Mouse (Mus musculus): ENCODE results near the gene Folr1.
A peak's percentile ranks its signal among the peaks of the same experiment; 100 is the strongest.

The Folr1 gene

DNA sequence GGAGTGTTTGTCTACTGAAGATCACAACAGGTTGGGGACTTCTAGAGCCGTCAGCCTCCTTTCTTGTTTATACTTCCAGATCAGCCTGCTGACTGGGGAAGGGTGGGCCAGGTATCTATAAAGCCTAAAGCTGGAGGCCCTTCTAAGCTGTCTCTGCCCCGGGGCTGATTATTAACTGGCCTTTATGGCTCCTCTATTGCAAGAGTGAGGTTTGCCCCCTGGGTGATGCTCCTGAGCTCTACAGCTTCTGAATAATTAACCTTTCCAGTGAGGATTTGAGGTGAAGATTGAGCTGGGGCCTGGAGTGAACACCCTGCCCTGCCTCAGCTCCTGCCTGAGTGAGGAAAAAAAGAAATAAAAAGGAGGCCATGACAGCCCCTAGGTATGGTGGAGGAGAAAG, at the start of gene Folr1:
Gene Folr1 (minus strand): TSS at position 160 of the 400 bp plus-strand sequence.
- DNase-seq (ENCODE audit: low read depth, low spot score), result no peak

DNA sequence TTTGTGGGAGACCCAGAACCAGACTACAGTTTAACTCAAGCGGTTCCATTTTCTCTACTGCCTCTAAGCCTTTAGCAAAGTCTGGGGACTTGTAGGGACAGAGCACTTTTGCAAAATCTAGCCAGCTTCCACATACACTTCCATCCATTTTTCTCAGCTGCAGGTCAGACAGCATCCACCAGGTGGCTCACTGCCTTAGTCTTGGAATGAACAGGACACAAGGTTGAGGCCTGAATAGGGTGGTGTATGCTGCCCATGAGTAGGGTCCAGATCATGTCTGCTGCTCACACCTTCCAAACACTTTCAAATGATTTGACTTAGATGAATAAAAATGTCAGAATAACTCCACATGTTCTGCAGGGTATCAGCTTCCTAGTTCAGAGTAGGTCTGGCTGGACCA, 47.5 kb upstream of the Folr1 start:
- DNase-seq (ENCODE audit: low read depth, low spot score), result peak; percentile 56

DNA sequence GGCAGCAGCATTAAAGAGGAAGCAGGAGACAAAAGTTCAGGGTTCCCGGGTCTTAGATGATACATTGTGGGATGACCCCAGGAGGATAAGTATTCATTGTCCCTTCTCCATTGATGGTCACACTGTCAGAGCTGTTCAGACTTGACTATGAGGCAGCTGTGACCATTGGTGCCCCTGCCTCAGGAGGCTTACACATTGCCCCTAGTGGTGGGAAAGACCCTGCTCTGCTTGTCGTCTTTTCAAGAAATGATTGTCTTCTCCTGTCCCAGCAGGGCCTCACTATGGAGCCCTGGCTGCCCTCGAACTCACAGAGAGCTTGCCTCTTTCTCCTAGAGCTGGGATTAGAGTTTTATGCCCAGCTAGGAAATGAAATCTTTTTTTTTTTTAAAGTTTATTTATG, 41.4 kb upstream of the Folr1 start:
- DNase-seq (ENCODE audit: low read depth, low spot score), result no peak

DNA sequence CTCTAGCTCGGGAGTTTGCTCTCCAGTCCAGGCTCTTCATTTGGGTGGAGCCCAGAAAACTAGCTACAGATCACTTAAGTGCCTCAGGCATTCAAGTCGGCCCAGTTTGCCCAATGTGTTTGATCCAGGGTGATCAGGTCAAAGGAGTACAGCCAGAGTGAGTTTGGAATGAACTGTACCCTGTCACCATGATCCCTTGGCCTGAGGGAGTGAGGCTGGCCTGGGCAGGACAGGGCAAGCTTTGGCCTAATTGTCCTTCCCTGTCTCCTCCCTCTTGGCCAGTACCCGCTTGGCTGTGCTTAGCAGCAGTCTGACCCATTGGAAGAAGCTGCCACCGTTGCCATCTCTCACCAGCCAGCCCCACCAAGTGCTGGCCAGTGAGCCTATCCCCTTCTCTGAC, 39.5 kb upstream of the Folr1 start:
- DNase-seq (ENCODE audit: low read depth, low spot score), result no peak

DNA sequence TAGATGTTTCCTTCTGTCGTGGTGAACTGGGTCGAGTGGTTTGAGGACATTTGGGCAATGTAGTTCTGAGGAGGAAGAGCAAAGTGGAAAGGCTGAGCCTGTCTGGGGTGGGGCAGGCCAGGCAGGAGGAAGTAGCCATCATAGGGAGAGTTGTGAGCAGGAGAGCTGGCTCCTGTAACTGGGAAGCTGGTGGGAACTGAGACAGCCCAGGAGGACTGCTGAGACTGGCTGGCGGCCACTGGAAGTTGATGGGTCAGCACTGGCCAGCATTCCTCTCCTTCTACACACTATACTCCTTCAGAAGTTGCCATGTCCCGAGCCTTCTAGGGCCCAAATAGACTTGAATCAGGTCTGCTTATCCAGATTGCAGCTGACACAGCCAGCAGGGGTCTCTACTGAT, 37.8 kb upstream of the Folr1 start:
- no peak for DNase-seq (ENCODE audit: low read depth, low spot score)

DNA sequence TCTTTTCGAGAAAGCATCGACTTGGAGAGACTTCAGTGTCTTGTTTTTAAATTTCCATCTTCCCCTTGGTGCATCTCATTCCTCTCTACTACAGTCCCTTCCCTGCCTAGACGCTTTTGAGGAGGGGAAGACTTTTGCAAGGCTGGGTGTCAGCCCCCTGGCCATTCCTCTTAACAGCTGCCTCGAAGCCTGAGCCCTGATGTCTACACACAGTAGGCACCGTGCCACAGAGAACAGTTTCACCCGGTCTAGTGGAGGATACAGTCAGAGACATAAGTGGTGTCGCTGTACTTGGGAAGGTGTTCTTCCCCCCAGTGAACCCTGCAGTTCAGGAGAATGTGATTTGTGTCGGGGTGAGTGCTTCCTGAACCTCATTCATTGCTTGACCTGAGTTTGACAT, 36.1 kb upstream of the Folr1 start:
- DNase-seq (ENCODE audit: low read depth, low spot score), result no peak

DNA sequence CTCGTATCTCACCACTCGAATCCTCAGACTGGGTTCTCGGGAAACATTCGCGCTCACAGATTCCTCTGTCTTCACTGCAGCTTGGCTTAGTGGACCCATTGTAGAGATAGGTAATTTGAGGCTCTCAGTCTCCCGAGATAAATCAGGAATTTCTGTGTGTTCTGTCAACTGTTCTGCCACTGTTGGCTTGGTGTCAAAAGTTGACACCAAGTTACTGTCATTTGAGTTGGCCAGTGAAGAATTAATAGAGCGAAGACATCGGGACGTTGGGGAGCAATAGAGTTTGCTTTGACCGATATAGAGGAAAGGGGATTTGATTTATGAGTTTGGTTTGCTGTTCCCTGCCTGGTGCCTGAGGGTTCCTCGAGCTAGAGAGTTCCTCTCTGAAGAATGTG, 35.7 kb upstream of the Folr1 start, which contains the start of gene Tomt:
Gene Tomt (minus strand): TSS at position 73 of the 395 bp plus-strand sequence.
- no peak for DNase-seq (ENCODE audit: low read depth, low spot score)

DNA sequence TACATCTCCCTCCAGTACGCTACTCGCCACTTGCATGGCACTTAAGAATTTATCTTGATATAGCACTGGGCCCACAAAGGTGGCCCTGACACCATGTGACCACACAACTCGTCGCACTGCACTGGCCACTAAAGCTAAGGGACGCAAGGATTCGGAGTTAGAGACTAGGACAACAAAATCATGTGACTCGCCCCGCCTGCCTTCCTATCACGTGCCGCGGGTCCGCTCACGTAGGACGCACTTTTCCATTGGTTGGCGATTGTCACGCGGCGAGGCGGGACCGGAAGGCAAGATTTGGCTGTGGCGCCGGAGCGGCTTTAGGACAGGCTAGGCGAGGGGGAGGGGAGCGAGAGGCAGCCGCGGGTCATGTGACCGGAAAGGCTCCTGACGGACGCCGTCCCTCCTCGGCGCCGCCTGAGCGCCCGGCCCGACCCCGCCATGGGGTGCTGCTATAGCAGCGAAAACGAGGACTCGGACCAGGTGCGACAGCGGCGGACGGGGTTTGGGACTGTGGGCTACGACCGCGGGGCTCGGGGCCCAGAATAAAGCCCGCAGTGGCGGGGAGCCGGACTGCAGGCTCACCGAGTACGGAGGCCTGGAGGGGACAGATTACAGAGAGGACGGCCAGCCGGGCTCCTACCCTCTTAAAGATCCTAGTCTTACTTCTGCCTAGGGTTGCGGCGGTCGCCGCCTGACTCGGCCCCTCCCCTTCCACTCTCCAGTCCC, 35.1 kb upstream of the Folr1 start, which contains the start of gene Lamtor1:
Gene Lamtor1 (plus strand): TSS at position 344 of the 726 bp plus-strand sequence.
- peak; percentile 98 for DNase-seq (ENCODE audit: low read depth, low spot score)

DNA sequence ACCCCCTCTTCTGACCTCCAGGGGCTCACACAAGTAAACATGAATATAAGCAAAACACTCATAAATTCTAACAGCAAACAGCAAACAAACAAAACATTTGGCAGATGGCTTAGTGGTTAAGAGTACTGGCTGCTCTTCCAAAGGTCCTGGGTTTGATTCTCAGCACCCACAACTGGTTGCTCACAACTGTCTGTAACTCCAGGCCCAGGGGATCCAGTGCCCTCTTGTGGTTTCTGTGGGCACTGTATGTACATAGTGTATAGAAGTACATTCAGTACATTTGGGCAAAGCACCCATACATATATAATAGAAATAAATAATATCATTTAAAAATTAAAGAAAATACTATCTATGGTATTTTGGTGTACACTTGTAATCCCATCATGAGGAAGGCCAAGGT, 32.3 kb upstream of the Folr1 start:
- DNase-seq (ENCODE audit: low read depth, low spot score), result no peak

DNA sequence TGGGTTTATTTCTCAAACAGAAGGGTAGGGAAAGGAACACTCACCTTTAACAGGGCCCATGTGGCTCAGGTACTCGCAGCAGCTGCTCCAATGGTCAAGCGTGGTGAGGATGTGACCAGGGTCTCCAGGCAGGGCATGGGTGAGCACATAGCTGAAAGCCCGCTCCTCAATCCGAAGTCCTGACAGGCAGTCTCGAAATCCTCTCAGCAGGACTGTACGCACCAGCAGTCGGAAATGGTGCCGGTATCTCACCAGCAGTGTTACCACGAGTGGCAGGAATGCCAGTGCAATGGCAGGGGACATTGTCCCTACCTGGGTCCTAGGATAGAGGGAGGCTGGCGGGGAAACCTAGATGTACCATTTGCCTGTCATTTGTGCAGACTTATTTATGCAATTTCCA, 31.4 kb upstream of the Folr1 start:
- DNase-seq (ENCODE audit: low read depth, low spot score), result no peak

DNA sequence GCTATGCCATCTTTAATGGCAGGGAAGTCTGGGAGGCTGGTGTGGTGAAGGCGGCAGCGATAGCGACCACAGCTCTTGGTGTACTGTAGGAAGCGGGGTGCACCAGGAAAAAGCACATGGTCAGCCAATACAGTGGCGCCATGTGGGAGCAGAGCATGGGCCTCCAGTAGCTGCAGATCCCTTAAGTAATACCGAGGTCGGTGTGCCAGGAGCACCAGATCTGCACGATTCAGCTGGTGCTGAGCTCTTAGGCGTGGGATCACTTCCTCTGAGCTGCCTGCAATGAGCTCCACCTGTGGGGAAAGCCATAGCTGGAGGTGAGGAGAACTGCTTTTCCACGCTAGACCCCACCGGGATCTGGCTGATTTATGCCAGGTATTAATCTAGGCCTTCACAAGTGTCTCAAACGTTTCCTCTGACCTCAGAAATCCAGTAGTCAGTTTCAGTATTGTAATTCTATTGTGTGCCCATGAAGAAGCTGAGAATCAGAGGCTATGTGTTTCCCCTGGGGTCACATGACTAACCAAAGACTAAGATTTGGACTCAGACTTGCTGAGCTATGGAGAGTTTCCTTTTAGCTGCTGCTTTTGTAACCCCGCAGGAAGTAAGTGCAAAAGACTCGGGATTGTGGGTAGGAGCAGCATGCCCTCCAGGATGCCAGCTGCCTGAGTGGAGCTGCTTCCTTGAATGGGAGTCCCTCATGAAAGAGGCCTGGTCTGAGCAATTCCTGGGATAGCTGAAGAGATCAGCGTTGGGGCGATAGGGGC, 29.9 kb upstream of the Folr1 start:
- DNase-seq (ENCODE audit: low read depth, low spot score), result no peak

DNA sequence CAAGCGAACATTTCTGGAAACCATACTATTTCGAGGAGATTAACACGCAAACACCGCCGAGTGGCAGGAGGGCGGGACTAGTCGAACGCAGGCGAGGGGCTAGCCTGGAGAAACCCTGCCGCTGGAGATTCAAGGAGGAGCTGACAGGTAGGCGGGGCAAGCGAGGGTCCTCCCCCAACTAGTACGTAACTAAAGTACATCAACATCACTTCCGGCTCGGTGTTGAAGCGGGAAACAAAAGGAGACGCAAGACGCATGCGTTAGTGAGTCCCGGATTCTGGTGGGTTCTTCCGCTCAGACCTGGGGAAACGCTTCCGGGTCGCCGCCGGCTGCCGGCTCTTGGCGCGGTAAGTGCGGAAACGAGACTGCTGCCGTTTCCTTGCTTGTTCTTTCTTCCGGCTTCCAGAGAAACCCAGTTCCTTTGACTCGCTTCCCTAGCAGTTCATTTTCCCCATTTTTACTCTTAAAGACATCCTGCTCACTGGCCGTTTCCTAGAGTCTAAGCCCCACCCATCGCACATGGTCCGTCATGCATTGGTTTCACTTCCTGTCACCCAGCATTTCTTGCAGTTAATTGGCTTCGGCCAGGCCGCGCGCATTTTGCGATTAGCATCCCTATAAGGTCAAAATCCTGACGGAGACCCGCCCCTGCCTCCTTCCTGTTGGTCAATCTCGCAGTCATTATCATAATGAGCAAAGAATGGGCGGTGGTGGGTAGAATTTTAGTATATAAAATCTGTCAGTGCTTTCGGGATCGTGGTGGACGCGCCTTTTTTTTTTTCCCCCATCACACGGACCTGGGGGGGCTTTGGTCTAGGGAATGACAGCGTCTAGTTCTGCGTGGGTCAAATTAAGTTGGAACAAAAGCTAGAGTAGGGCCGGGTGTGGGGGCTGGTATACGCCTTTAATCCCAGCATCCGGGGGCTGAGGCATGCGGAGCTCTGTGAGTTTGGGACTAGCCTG, 25.8 kb upstream of the Folr1 start:
- peak; percentile 99 for DNase-seq (ENCODE audit: low read depth, low spot score)

DNA sequence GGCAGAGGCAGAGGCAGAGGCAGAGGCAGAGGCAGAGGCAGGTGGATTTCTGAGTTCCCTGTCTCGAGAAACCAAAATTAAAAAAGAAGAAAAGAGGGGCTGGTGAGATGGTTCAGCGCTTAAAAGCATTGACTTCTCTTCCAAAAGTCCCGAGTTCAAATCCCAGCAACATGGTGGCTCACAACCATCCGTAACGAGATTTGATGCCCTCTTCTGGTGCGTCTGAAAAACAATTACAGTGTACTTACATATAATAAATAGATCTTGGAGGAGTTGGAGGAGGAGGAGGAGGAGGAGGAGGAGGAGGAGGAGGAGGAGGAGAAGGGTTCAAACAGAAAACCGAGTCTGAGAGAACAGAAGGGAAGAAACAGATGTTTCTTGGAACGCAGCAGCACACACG, 25.1 kb upstream of the Folr1 start:
- DNase-seq (ENCODE audit: low read depth, low spot score), result no peak

DNA sequence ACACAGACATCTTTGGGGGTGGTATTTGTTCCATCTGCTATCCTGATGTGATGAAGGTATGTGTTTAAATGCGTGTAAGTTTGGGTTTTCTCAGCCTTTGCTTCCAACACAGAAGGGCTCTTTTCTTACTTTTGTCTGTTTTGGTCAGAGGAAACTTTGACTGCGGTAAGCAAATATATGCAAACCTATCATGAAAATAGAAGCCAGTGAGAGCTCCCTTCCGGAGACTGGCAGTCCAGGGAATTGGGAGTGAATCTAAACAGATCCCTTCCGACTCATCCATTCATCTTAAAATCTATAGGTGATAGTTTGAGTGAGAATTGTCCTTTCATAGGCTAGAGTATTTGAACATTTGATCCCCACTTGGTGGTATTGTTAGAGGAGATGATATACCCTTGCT, 17.9 kb upstream of the Folr1 start:
- no peak for DNase-seq (ENCODE audit: low read depth, low spot score)

DNA sequence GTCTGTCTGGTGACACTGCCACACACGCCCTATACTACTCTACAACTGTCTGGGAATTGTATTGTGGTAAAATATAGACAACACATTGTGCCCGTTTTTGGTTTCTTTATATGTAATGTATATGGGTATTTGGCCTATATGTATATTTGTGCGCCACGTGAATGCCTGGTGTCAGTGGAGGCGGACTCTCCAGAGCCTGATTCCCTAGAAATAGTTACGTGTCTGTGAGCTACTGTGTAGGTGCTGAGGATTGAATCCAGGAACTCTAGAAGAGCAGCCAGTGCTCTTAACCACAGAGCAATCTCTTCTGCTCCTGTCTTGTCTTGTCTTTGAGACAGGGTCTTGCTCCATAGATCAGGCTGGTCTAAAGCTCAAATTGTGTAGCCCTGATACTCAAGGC, 15.7 kb upstream of the Folr1 start:
- no peak for DNase-seq (ENCODE audit: low read depth, low spot score)

DNA sequence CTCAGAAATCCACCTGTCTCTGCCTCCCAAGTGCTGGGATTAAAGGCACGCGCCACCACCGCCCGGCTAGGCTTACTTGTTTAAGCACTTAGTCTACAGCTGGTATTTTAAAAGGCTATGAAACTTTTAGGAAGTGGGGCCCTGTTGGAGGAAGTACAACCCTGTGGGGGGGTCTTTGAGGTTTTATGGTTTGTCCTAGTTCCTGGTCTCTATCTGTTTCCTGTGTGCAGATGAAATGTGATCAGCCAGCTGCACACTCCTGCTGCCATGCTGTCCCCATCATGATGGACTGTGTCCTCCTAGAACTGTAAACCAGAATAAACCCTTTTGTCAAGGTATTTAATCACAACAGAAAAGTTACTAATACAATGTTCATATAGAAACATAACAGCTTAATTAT, 13.6 kb upstream of the Folr1 start:
- DNase-seq (ENCODE audit: low read depth, low spot score), result no peak

DNA sequence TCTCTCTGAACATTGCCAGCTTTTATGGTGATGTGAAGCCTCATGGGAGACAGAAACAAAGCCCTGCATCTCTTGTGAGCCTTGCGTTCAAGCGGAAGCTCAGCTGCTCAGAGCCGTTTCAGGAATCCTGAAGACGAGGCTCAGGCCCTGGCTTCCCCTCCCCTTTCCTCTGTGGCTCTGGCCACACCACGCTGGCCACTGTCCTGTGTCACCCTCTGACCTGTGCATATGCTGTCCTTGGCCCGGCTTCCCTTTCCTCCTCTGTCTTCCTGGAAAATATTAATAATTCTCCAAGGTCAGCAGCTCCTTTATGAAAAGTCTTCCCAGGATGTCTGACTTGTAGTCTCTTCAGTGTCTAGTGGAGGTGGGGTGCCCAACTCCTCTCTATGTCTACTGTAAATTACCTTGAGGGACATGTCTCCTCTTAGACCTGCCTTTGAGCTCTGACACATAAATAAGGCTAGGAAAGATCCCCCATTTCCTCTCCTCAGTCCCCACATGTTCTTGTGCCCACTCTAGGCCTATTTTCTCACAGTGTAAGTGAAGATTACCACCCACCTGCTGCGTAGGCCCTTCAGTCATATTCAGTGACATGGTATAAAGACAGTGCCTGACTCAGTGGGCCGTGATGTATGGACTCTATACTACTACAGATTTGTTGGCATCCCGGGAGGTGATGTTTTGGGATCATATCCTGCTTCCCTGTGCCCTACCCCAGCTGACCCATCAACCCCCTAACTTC, 12.0 kb upstream of the Folr1 start:
- no peak for DNase-seq (ENCODE audit: low read depth, low spot score)

DNA sequence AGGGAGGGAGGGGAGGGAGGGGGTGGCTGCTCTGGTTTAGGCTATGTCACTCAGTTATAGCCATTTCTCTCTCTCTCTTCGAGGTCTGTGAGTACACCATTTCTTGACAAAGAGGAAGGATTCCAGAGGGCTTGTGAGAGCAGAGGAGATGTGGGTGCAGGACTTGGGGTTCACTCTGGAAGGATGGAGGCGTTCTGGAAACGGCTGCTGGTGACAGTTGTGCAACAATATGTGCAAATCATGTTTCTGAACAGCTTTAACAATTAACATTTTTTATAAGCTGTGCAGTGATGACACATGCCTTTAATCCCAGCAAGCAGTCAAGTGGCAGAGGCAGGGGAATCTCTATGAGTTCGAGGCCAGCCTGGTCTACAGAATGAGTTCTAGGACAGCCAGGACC, 10.3 kb upstream of the Folr1 start:
- no peak for DNase-seq (ENCODE audit: low read depth, low spot score)

DNA sequence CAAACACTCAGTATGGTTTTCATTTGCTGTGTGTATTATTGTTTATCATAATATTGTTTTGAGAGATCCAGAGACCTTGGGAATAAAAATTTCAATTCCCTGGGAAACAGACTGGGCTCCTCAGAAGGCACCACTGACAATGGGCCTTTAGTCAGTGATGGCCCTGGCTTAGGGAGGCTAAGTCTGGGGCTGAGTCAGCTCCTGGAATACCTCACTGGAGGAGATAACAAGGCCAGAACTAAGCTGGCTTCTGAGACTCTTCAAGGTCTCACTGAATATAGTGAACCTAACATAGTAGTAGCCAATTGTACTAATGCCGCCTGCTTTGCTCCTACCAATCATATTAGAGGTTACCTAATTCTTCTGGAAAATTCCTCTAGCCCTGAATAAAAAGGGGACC, 5.4 kb upstream of the Folr1 start:
- DNase-seq (ENCODE audit: low read depth, low spot score), result no peak

DNA sequence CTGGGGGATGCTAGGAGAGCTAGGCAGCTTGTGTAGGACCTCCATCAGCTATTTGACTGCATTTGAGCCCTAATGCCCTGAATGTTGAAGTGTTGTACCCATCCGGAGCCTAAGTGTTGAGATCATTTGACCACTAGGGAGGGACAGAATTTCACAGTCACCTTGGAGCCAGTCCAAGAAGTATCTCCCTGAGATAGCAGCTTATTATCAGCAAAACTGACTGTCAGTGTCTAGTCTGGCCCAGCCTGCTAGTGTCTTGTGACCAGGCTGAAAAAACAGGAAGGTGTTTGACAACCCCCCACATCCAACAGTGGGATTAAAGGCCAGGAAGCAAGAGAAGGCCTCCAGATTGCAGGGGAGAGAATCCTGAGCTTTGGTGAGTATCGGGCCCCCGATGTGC, 708 bp upstream of the Folr1 start:
- no peak for DNase-seq (ENCODE audit: low read depth, low spot score)

DNA sequence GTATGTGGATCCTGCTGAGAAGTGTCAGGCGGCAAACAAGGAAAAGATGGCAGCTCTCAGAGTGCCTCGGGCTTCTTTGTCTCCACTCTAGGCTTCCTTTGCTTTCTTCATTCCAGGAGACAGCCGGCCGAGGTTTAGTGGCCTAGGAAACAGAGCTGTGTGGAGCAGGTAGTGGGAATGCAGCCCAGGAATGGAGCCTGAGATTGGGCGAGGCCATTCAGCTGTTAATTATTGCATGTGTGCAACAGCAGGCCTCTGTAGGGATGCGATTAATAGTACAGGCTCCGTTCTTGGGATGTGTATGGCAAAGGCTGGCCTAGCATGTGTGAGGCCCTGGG, 1.5 kb downstream of the Folr1 start:
- DNase-seq (ENCODE audit: low read depth, low spot score), result no peak

All from CD4-positive helper T cell, adult 2 months (primary cell).